Mouse (Mus musculus): ENCODE data around the gene Adgrv1. TPM values are rescaled to one million over a fixed set of nuclear protein-coding genes. Genes with fewer than 3 reads are reported as not detected.

Gene Adgrv1
- total and polyA plus RNA-seq, 2 experiments from 2014 or later, result 3.9 to 13.2 TPM

DNA sequence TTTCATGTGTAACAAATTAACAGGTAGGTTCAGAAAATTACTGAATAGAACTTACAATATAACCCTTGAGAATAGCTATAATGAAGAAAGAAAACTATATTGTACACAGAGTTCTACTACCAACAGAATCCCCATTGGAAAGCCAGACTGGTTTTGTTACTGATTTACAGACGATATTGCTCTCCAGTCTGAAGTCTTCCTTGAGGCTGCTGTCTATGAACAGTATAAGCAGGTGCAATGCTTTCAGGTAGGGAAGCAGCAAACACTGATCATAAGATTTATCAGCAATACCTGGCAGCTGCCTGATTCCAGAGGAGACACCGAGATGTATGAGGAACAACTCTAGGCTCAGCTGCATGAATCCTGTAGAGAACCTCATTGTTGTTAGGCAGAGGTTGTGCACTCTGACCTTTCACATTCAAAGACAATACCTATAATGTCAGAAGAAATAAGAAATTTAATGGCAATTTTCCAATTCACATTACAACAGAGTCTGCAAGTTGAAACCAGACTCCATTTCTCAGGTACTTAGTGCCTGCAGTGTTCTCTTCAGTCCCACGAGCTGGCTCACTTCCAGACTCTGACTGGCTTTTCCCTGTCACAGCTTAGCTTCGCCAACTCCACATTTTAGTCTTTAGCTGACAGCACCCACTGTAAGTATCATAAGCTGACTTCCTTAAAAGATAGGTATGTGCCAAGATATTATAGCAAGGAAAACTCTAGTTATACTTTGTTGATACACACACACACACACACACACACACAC lies 247.2 kb downstream of the Adgrv1 start:
- Histone ChIP-seq H3K4me3 (ENCODE audit: low read depth, low read length) (no peak overlapping the region), H3K9ac (replicated peaks; ENCODE audit: low read length, poor library complexity, severe bottlenecking) (no peak overlapping the region), H3K27ac (ENCODE audit: low read depth, low read length) (no peak overlapping the region), H3K27me3 (ENCODE audit: insufficient read depth, low read length) (no peaks in the 10 kb centered on the region), H3K9me3 (ENCODE audit: low read length) (no peaks in the 10 kb centered on the region), H3K4me2 (ENCODE audit: low read depth, low read length, poor library complexity, severe bottlenecking) (no peak overlapping the region), H3K36me3 (ENCODE audit: insufficient read depth, low read length) (no peaks in the 10 kb centered on the region), H3K4me1 (ENCODE audit: insufficient read depth, low read length) (no peaks in the 10 kb centered on the region)
- TF ChIP-seq CTCF (IDR thresholded peaks at IDR 0.05), result no peak
- 83% methylated on average over 4 of the region's 4 CpGs for WGBS
- DNase-seq (ENCODE audit: low spot score) (peak; percentile 21), ATAC-seq (ENCODE audit: low FRiP score) (no peak)

DNA sequence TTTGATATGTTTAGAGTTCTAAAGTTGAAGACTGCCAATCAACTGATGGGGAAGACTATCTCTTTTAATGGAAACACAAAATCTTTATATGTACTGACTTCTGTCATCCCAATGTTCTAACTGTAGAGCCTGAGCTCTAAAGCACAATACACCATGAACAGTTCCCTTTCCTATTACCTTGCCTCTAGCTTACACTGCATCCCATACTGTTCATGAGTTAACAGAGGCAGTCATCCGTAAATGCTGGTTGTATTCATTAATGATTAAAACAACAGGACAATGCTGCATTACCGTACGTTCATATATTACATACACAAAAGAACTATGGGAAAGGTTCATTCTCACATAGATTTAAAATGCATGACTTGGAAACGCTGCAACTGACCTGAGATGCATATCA lies 251.1 kb downstream of the Adgrv1 start:
- H3K27ac ChIP-seq (ENCODE audit: low read depth, low read length), result no peak overlapping the region
- no peak overlapping the region for H3K9ac ChIP-seq (replicated peaks; ENCODE audit: low read length, poor library complexity, severe bottlenecking)
- no peaks in the 10 kb centered on the region for H3K36me3 ChIP-seq (ENCODE audit: insufficient read depth, low read length)
- H3K4me1 ChIP-seq (ENCODE audit: insufficient read depth, low read length), result no peaks in the 10 kb centered on the region
- 88% methylated on average over 4 of the region's 4 CpGs for WGBS
- ATAC-seq (ENCODE audit: low FRiP score) (no peak), DNase-seq (ENCODE audit: low spot score) (no peak)
- no peak for TF ChIP-seq CTCF (IDR thresholded peaks at IDR 0.05)
- no peaks in the 10 kb centered on the region for H3K9me3 ChIP-seq (ENCODE audit: low read length)
- H3K27me3 ChIP-seq (ENCODE audit: insufficient read depth, low read length), result no peaks in the 10 kb centered on the region
- H3K4me2 ChIP-seq (ENCODE audit: low read depth, low read length, poor library complexity, severe bottlenecking), result no peak overlapping the region
- H3K4me3 ChIP-seq (ENCODE audit: low read depth, low read length), result no peak overlapping the region

DNA sequence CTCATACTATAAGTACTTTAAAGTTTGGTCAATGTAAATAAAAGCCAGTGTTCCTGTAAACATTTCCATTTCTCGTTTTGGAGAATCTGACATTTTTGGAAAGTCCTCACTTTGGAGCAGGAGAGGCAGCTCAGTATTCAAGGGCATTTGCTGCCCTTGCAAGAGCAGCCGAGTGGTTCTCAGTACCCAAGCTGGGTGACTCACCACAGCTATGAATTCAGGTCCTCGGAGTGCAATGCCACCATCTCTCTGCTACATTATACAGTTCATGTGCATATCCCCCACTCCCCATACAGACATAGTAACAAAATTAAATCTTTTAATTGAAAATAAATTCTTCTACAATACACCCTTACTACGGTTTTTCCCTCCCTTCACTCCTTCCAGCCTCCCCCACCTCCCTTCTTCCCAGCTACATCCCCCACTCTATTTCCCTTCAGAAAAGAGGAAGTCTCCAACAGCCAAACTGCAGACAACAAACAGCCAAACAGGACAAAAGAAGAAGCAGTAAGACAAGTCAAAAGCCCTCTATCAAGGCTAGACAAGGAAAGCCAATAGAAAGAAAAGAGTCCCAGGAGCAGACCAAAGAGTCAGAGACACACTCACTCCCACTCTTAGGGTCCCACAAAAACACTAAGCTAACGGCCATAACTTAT lies 262.0 kb downstream of the Adgrv1 start:
- no peaks in the 10 kb centered on the region for H3K4me1 ChIP-seq (ENCODE audit: insufficient read depth, low read length)
- H3K27me3 ChIP-seq (ENCODE audit: insufficient read depth, low read length), result no peaks in the 10 kb centered on the region
- no peak overlapping the region for H3K27ac ChIP-seq (ENCODE audit: low read depth, low read length)
- no peak for TF ChIP-seq CTCF (IDR thresholded peaks at IDR 0.05)
- no peak overlapping the region for H3K4me2 ChIP-seq (ENCODE audit: low read depth, low read length, poor library complexity, severe bottlenecking)
- H3K36me3 ChIP-seq (ENCODE audit: insufficient read depth, low read length), result no peaks in the 10 kb centered on the region
- DNase-seq (ENCODE audit: low spot score) (no peak), ATAC-seq (ENCODE audit: low FRiP score) (no peak)
- no peaks in the 10 kb centered on the region for H3K9me3 ChIP-seq (ENCODE audit: low read length)
- H3K4me3 ChIP-seq (ENCODE audit: low read depth, low read length), result no peak overlapping the region
- 87% methylated on average over 5 of the region's 5 CpGs for WGBS
- no peak overlapping the region for H3K9ac ChIP-seq (replicated peaks; ENCODE audit: low read length, poor library complexity, severe bottlenecking)

DNA sequence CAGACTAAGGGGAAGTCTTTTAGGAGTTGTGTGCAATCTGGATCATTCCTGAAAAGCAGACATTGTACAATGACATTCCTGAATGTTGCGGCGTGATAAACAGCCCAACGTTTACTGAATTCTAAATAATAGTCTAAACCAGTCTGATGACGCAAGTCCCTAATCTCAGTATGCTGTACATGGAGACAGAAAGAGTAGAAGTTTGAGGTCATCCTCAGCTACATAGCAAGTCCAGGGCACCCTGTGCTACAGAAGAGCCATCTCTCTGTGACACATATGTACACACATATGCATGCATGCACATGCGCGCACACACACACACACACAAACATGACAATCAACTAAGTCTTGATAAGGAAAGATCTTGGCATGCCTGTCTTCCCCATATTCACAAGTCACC lies 262.8 kb downstream of the Adgrv1 start:
- TF ChIP-seq CTCF (IDR thresholded peaks at IDR 0.05), result no peak
- no peaks in the 10 kb centered on the region for H3K4me1 ChIP-seq (ENCODE audit: insufficient read depth, low read length)
- no peak overlapping the region for H3K4me3 ChIP-seq (ENCODE audit: low read depth, low read length)
- H3K9ac ChIP-seq (replicated peaks; ENCODE audit: low read length, poor library complexity, severe bottlenecking), result no peak overlapping the region
- H3K36me3 ChIP-seq (ENCODE audit: insufficient read depth, low read length), result no peaks in the 10 kb centered on the region
- no peaks in the 10 kb centered on the region for H3K27me3 ChIP-seq (ENCODE audit: insufficient read depth, low read length)
- WGBS, result 92% methylated on average over 6 of the region's 6 CpGs
- DNase-seq (ENCODE audit: low spot score) (no peak), ATAC-seq (ENCODE audit: low FRiP score) (no peak)
- no peak overlapping the region for H3K4me2 ChIP-seq (ENCODE audit: low read depth, low read length, poor library complexity, severe bottlenecking)
- H3K27ac ChIP-seq (ENCODE audit: low read depth, low read length), result no peak overlapping the region
- H3K9me3 ChIP-seq (ENCODE audit: low read length), result no peaks in the 10 kb centered on the region

DNA sequence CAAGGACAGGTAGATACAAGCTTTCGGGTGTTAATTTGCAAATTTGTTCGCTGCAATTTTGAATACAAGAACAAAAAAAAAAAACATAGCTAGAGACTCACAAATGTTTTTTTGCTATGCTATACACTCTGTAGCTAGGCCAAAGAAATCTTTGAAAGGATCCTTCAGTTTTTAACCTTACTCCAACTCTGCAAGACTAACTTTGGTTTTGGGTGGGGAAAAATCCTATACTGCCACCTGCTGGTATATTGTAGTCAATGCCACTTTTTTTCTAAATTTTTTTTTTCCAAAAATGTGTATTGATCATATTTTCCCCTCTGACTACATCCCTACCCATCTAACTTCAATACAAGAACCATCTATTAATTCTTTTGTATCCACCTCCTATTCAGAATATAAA lies 263.4 kb downstream of the Adgrv1 start:
- Histone ChIP-seq H3K4me3 (ENCODE audit: low read depth, low read length) (no peak overlapping the region), H3K27me3 (ENCODE audit: insufficient read depth, low read length) (no peaks in the 10 kb centered on the region), H3K36me3 (ENCODE audit: insufficient read depth, low read length) (no peaks in the 10 kb centered on the region), H3K27ac (ENCODE audit: low read depth, low read length) (no peak overlapping the region), H3K9ac (replicated peaks; ENCODE audit: low read length, poor library complexity, severe bottlenecking) (no peak overlapping the region), H3K4me2 (ENCODE audit: low read depth, low read length, poor library complexity, severe bottlenecking) (no peak overlapping the region), H3K9me3 (ENCODE audit: low read length) (no peaks in the 10 kb centered on the region), H3K4me1 (ENCODE audit: insufficient read depth, low read length) (no peaks in the 10 kb centered on the region)
- no peak for DNase-seq (ENCODE audit: low spot score)
- ATAC-seq (ENCODE audit: low FRiP score), result no peak
- WGBS, result 82% methylated on average over 2 of the region's 2 CpGs
- TF ChIP-seq CTCF (IDR thresholded peaks at IDR 0.05), result peak; percentile 83

GRCm38 (mm10) chr13:81368987-81369386 lies 264.0 kb downstream of the Adgrv1 start:
- DNase-seq (ENCODE audit: low spot score) (no peak), ATAC-seq (ENCODE audit: low FRiP score) (no peak)
- H3K4me1 ChIP-seq (ENCODE audit: insufficient read depth, low read length), result no peaks in the 10 kb centered on the region
- H3K4me3 ChIP-seq (ENCODE audit: low read depth, low read length), result no peak overlapping the region
- 86% methylated on average over 4 of the region's 4 CpGs for WGBS
- H3K9me3 ChIP-seq (ENCODE audit: low read length), result no peaks in the 10 kb centered on the region
- no peak overlapping the region for H3K27ac ChIP-seq (ENCODE audit: low read depth, low read length)
- TF ChIP-seq CTCF (IDR thresholded peaks at IDR 0.05), result no peak
- H3K36me3 ChIP-seq (ENCODE audit: insufficient read depth, low read length), result no peaks in the 10 kb centered on the region
- no peak overlapping the region for H3K9ac ChIP-seq (replicated peaks; ENCODE audit: low read length, poor library complexity, severe bottlenecking)
- H3K4me2 ChIP-seq (ENCODE audit: low read depth, low read length, poor library complexity, severe bottlenecking), result no peak overlapping the region
- no peaks in the 10 kb centered on the region for H3K27me3 ChIP-seq (ENCODE audit: insufficient read depth, low read length)
